In genomic region chr1:11658061-11658625, GRCm38 (mm10) we compare ENCODE assay signal across 11 mouse cellular contexts.
DNase-seq lines count a peak whose midpoint lies in the region; ATAC-seq and TF ChIP-seq lines count a peak whose summit lies in the region.
"Had no signal": no experiment of that assay in that cellular context is flagged by ENCODE, and none has a peak within 500 bp of the region (broad histone marks: within the 10 kb centered on the region; RNA-seq: fewer than 3 reads in every experiment).

No protein-coding gene starts in this region.

- no peaks in the 10 kb centered on the region for H3K9me3 ChIP-seq in hindbrain, embryonic 10.5 days
- H3K9me3 ChIP-seq in hindbrain, postnatal 0 days (ENCODE audit: low read length), result no peaks in the 10 kb centered on the region
- H3K9me3 ChIP-seq in forebrain, embryonic 15.5 days, result no peaks in the 10 kb centered on the region
- H3K9me3 ChIP-seq in limb, embryonic 12.5 days, result 0 out of 2 replicates have a peak, but pooled peaks cover 5% of the 10 kb centered on the region
- no peaks in the 10 kb centered on the region for H3K9me3 ChIP-seq in midbrain, postnatal 0 days (ENCODE audit: low read length)
- no peaks in the 10 kb centered on the region for H3K9me3 ChIP-seq in liver, embryonic 12.5 days (replicated peaks)

- no peak overlapping the region for H3K9ac ChIP-seq in hindbrain, postnatal 0 days (replicated peaks; ENCODE audit: low read length)
- no peak overlapping the region for H3K9ac ChIP-seq in forebrain, embryonic 15.5 days (replicated peaks)
- H3K9ac ChIP-seq in limb, embryonic 12.5 days (replicated peaks), result no peak overlapping the region
- H3K9ac ChIP-seq in midbrain, postnatal 0 days (replicated peaks; ENCODE audit: low read length, poor library complexity, severe bottlenecking), result no peak overlapping the region
- no peak overlapping the region for H3K9ac ChIP-seq in liver, embryonic 12.5 days
- H3K9ac ChIP-seq: heart, embryonic 13.5 days had no signal

- H3K4me2 ChIP-seq in hindbrain, postnatal 0 days (ENCODE audit: low read depth, low read length), result no peak overlapping the region
- H3K4me2 ChIP-seq in forebrain, embryonic 15.5 days (replicated peaks), result no peak overlapping the region
- H3K4me2 ChIP-seq in limb, embryonic 12.5 days, result no peak overlapping the region
- H3K4me2 ChIP-seq in midbrain, postnatal 0 days (ENCODE audit: low read depth, low read length, poor library complexity, severe bottlenecking), result no peak overlapping the region
- no peak overlapping the region for H3K4me2 ChIP-seq in liver, embryonic 12.5 days
- H3K4me2 ChIP-seq: heart, embryonic 13.5 days had no signal

- no peaks in the 10 kb centered on the region for H3K36me3 ChIP-seq in hindbrain, embryonic 10.5 days
- no peaks in the 10 kb centered on the region for H3K36me3 ChIP-seq in hindbrain, postnatal 0 days (ENCODE audit: insufficient read depth, low read length)
- H3K36me3 ChIP-seq in forebrain, embryonic 15.5 days, result no peaks in the 10 kb centered on the region
- H3K36me3 ChIP-seq in limb, embryonic 12.5 days, result no peaks in the 10 kb centered on the region
- H3K36me3 ChIP-seq in midbrain, postnatal 0 days (ENCODE audit: insufficient read depth, low read length), result no peaks in the 10 kb centered on the region
- H3K36me3 ChIP-seq in liver, embryonic 12.5 days, result no peaks in the 10 kb centered on the region
- H3K36me3 ChIP-seq: heart, embryonic 13.5 days had no signal

- no peaks in the 10 kb centered on the region for H3K27me3 ChIP-seq in hindbrain, embryonic 10.5 days (ENCODE audit: insufficient read depth, poor library complexity, severe bottlenecking)
- H3K27me3 ChIP-seq in hindbrain, postnatal 0 days (ENCODE audit: insufficient read depth, low read length), result no peaks in the 10 kb centered on the region
- H3K27me3 ChIP-seq in forebrain, embryonic 15.5 days, result no peaks in the 10 kb centered on the region
- H3K27me3 ChIP-seq in limb, embryonic 12.5 days, result no peaks in the 10 kb centered on the region
- no peaks in the 10 kb centered on the region for H3K27me3 ChIP-seq in midbrain, postnatal 0 days (ENCODE audit: insufficient read depth, low read length)
- no peaks in the 10 kb centered on the region for H3K27me3 ChIP-seq in liver, embryonic 12.5 days (replicated peaks)
- H3K27me3 ChIP-seq: heart, embryonic 13.5 days had no signal

- WGBS in hindbrain, embryonic 10.5 days, result 48% methylated on average over 3 of the region's 3 CpGs
- 38% methylated on average over 3 of the region's 3 CpGs for WGBS in hindbrain, postnatal 0 days
- 35% methylated on average over 3 of the region's 3 CpGs for WGBS in forebrain, embryonic 15.5 days
- 42% methylated on average over 3 of the region's 3 CpGs for WGBS in limb, embryonic 12.5 days
- 42% methylated on average over 3 of the region's 3 CpGs for WGBS in midbrain, postnatal 0 days
- WGBS in liver, embryonic 12.5 days (ENCODE audit: insufficient replicate concordance), result 26% methylated on average over 3 of the region's 3 CpGs

- TF ChIP-seq CTCF in hindbrain, postnatal 0 days (IDR thresholded peaks at IDR 0.05; ENCODE audit: low read depth), result no peak
- no peak for TF ChIP-seq CTCF in midbrain, postnatal 0 days (IDR thresholded peaks at IDR 0.05)

- DNase-seq in hindbrain, embryonic 10.5 days (ENCODE audit: low spot score), result no peak
- DNase-seq in hindbrain, postnatal 0 days (ENCODE audit: low spot score), result no peak
- DNase-seq in midbrain, postnatal 0 days (ENCODE audit: low spot score), result no peak
- no peak for DNase-seq in retina, embryonic 14.5 days (ENCODE audit: low spot score)
- no peak for DNase-seq in right cerebral cortex, postnatal 14 days
- DNase-seq: layer of hippocampus, postnatal 36 days had no signal

- no peaks in the 10 kb centered on the region; the same call in 1 of the 2 replicates for H3K4me1 ChIP-seq in hindbrain, embryonic 10.5 days (replicated peaks)
- no peaks in the 10 kb centered on the region for H3K4me1 ChIP-seq in hindbrain, postnatal 0 days (ENCODE audit: insufficient read depth, low read length)
- H3K4me1 ChIP-seq in forebrain, embryonic 15.5 days, result peaks cover 3% of the 10 kb centered on the region; the same call in 1 of the 2 replicates
- H3K4me1 ChIP-seq in limb, embryonic 12.5 days (replicated peaks), result no peaks in the 10 kb centered on the region
- no peaks in the 10 kb centered on the region for H3K4me1 ChIP-seq in midbrain, postnatal 0 days (ENCODE audit: insufficient read depth, low read length)
- no peaks in the 10 kb centered on the region for H3K4me1 ChIP-seq in liver, embryonic 12.5 days

- ATAC-seq in hindbrain, postnatal 0 days, result no peak
- ATAC-seq in forebrain, embryonic 15.5 days (replicated peaks), result peak; percentile 44
- ATAC-seq in limb, embryonic 12.5 days (ENCODE audit: insufficient number of reproducible peaks, insufficient read depth, low FRiP score, low TSS enrichment, low read depth), result no peak
- ATAC-seq in midbrain, postnatal 0 days (ENCODE audit: low FRiP score), result peak; percentile 23; the same call in 1 of the 2 replicates
- ATAC-seq in liver, embryonic 12.5 days, result no peak
- ATAC-seq: activated CD4-positive, CD25-positive, alpha-beta regulatory T cell, adult 4 months had no signal

- no peak overlapping the region for H3K4me3 ChIP-seq in hindbrain, embryonic 10.5 days
- no peak overlapping the region for H3K4me3 ChIP-seq in hindbrain, postnatal 0 days (ENCODE audit: low read length)
- H3K4me3 ChIP-seq in forebrain, embryonic 15.5 days, result no peak overlapping the region
- H3K4me3 ChIP-seq in limb, embryonic 12.5 days (replicated peaks), result no peak overlapping the region
- no peak overlapping the region for H3K4me3 ChIP-seq in midbrain, postnatal 0 days (ENCODE audit: low read depth, low read length)
- no peak overlapping the region for H3K4me3 ChIP-seq in liver, embryonic 12.5 days
- H3K4me3 ChIP-seq: heart, embryonic 13.5 days had no signal

- H3K27ac ChIP-seq in hindbrain, embryonic 10.5 days, result peak overlapping the region; percentile 56; the same call in 1 of the 2 replicates
- no peak overlapping the region for H3K27ac ChIP-seq in hindbrain, postnatal 0 days
- H3K27ac ChIP-seq in forebrain, embryonic 15.5 days (replicated peaks), result no peak overlapping the region
- H3K27ac ChIP-seq in limb, embryonic 12.5 days, result 0 out of 2 replicates have a peak overlapping the region, but pooled peaks have one; percentile 25
- no peak overlapping the region for H3K27ac ChIP-seq in midbrain, postnatal 0 days (ENCODE audit: low read depth, low read length)
- no peak overlapping the region for H3K27ac ChIP-seq in liver, embryonic 12.5 days
- H3K27ac ChIP-seq: heart, embryonic 13.5 days had no signal

Comparison
In these comparisons a context has a peak if more than half of its experiments do, and no peak if none do; other contexts are left out.
1. H3K27ac ChIP-seq: peak in hindbrain, embryonic 10.5 days (single experiment) and limb, embryonic 12.5 days (single experiment); none in hindbrain, postnatal 0 days (single experiment), forebrain, embryonic 15.5 days (single experiment), midbrain, postnatal 0 days (single experiment) and liver, embryonic 12.5 days (single experiment).
2. ATAC-seq: peak in forebrain, embryonic 15.5 days (single experiment) and midbrain, postnatal 0 days (single experiment); none in hindbrain, postnatal 0 days (single experiment), limb, embryonic 12.5 days (single experiment) and liver, embryonic 12.5 days (single experiment).